Mouse (Mus musculus) C3H10T1/2 (cell line): ENCODE results near the gene Atf3. TPM values are rescaled to one million over a fixed set of nuclear protein-coding genes. Genes with fewer than 3 reads are reported as not detected.

ENCODE experiments used
- polyA plus RNA-seq, 2 experiments: library from polyadenylated mRNA; unstranded; fragments of >200 nt; fragmentation: generic; extraction: Trizol; gene quantifications; one replicate each; pipeline ENCODE4 v1.2.1; 2012; ENCODE audit warnings: missing spikeins in 2 of 2

Atf3 gene
- polyA plus RNA-seq = 1 to 10 TPM in 1 of 2 experiments, under 1 TPM in 1; 0.20 to 1.1 TPM

GRCm38 (mm10) chr1:191217939-191218338, at the start of gene Atf3:
TSS of gene Atf3 (minus strand) at chr1:191218039.

GRCm38 (mm10) chr1:191164717-191165116, 53.1 kb downstream of the Atf3 start, which contains the start of gene Fam71a:
TSS of gene Fam71a (minus strand) at chr1:191164817.

Other genes starting within 250 kb of the Atf3 start
- 10 to 100 TPM in 1 of 2 experiments, 1 to 10 TPM in 1; 1.8 to 12.0 TPM for gene Vash2, start 238.7 kb downstream of the Atf3 start, polyA plus RNA-seq
- gene Flvcr1, start 191.9 kb downstream of the Atf3 start, polyA plus RNA-seq = 1 to 10 TPM; 1.9 to 2.6 TPM
- not detected for gene Spata45, start 181.4 kb downstream of the Atf3 start, polyA plus RNA-seq
- 10 to 100 TPM in 1 of 2 experiments, 1 to 10 TPM in 1; 3.8 to 12.9 TPM for gene Tatdn3, start 155.1 kb downstream of the Atf3 start, polyA plus RNA-seq
- 1 to 10 TPM; 1.6 to 5.3 TPM for gene Nsl1, start 155.0 kb downstream of the Atf3 start, polyA plus RNA-seq
- gene Batf3, start 120.2 kb downstream of the Atf3 start, polyA plus RNA-seq = under 1 TPM; 0.37 to 0.61 TPM
- gene Fam71a, start 53.2 kb downstream of the Atf3 start, polyA plus RNA-seq = not detected
- 100 to 1,000 TPM; 143 to 543 TPM for gene Nenf, start 100.2 kb upstream of the Atf3 start, polyA plus RNA-seq
- 1 to 10 TPM; 1.8 to 5.9 TPM for gene Tmem206, start 107.9 kb upstream of the Atf3 start, polyA plus RNA-seq
- gene Ppp2r5a, start 185.2 kb upstream of the Atf3 start, polyA plus RNA-seq = 10 to 100 TPM in 1 of 2 experiments, 1 to 10 TPM in 1; 2.6 to 19.5 TPM